Mouse (Mus musculus) kidney, adult 2 months (tissue): ENCODE data around the gene Desi1.

Experiments used
- CTCF ChIP-seq: fragments of 200-500 bp; conservative IDR thresholded peaks from 2 replicates; pipeline ENCODE4 v1.5.1; 2011; ENCODE audit warnings: low read depth, mild to moderate bottlenecking, control low read depth, low read length, moderate library complexity, mixed read lengths; ENCODE audit not compliant: insufficient read depth, insufficient read length
- POLR2A ChIP-seq: fragments of 200-500 bp; IDR thresholded peaks from one replicate; pipeline ENCODE4 v1.6.1; 2011; ENCODE audit warnings: low read depth, low read length, control low read depth

- TF ChIP-seq CTCF (no peak), POLR2A (no peak)
These were observed 18.1 kb downstream of the Desi1 start for GRCm38 (mm10) chr15:82015392-82016100.
